ENCODE assay signal across 31 mouse cellular contexts in the genomic region with DNA sequence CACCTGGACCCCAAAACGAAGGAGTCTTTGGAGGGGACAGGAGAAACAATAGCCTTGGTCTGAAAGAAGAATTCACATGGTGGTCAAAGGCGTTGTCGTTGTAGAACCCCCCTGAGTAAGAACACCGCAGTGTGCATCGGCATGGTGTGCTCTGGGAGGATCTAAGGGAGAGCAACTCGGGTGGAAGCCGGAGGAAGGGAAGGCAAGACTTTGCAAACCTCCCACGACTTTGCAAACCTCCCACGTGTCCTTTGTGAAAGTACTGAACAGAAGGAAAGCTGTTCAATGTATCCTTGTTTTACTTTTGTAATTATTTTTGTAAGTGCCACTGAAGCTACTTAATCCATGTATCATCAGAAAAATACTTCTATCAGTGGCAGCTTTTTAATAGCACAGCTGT. TPM values are rescaled to one million over a fixed set of nuclear protein-coding genes. Genes with fewer than 3 reads are reported as not detected.
"Had no signal": no experiment of that assay in that cellular context is flagged by ENCODE, and none has a peak within 500 bp of the region (broad histone marks: within the 10 kb centered on the region; RNA-seq: fewer than 3 reads in every experiment).

No protein-coding gene starts in this region.

- H3K36me3 ChIP-seq: heart, embryonic 10.5 days; heart, embryonic 12.5 days; hindbrain, embryonic 10.5 days; hindbrain, embryonic 12.5 days; intestine, embryonic 15.5 days; limb, embryonic 10.5 days; limb, embryonic 12.5 days had no signal

- H3K27ac ChIP-seq: gastrocnemius, adult 2 months; heart, embryonic 10.5 days; hindbrain, embryonic 10.5 days; hindbrain, embryonic 12.5 days; hindbrain, embryonic 14.5 days; intestine, embryonic 15.5 days; layer of hippocampus, adult 2 months; left cerebral cortex, adult 2 months; limb, embryonic 10.5 days; limb, embryonic 12.5 days had no signal

- DNase-seq: gastrocnemius, adult 2 months; gastrocnemius, postnatal 10 days; gastrocnemius, postnatal 25 days; heart, adult 18-20 months; heart, postnatal 10 days; heart, postnatal 4 days; kidney, adult 18-20 months; kidney, adult 8-10 months; kidney, postnatal 10 days; kidney, postnatal 25 days; kidney, postnatal 4 days had no signal

- H3K4me3 ChIP-seq: gastrocnemius, adult 2 months; heart, embryonic 10.5 days; heart, embryonic 12.5 days; hindbrain, embryonic 10.5 days; hindbrain, embryonic 12.5 days; intestine, embryonic 15.5 days; layer of hippocampus, adult 2 months; left cerebral cortex, adult 2 months; limb, embryonic 10.5 days; limb, embryonic 12.5 days had no signal

- H3K4me1 ChIP-seq: heart, embryonic 10.5 days; heart, embryonic 12.5 days; hindbrain, embryonic 10.5 days; hindbrain, embryonic 12.5 days; intestine, embryonic 15.5 days; limb, embryonic 10.5 days; limb, embryonic 12.5 days had no signal

- ATAC-seq: hindbrain, embryonic 16.5 days; inflammation-experienced regulatory T-cells, adult 6 months; intestine, embryonic 15.5 days; intestine, postnatal 0 days had no signal

- H3K27me3 ChIP-seq: heart, embryonic 12.5 days; hindbrain, embryonic 12.5 days; intestine, embryonic 15.5 days; limb, embryonic 12.5 days had no signal

RNA-seq across cellular contexts. Expression of gene Stpg2, which starts 11.5 kb away (rescaled TPM):
- total RNA-seq: gastrocnemius, adult 2 months; gastrocnemius, postnatal 10 days; gastrocnemius, postnatal 25 days; gastrocnemius, postnatal 4 days; granulocyte monocyte progenitor cell, adult 5-6 weeks; heart, adult 18-20 months; heart, adult 8-10 months; heart, postnatal 10 days; heart, postnatal 25 days; heart, postnatal 4 days; layer of hippocampus, adult 2 months had no signal
- polyA plus RNA-seq: heart, embryonic 12.5 days; heart, embryonic 14.5 days; hindbrain, embryonic 10.5 days; hindbrain, embryonic 12.5 days; hindbrain, embryonic 14.5 days; hindbrain, embryonic 16.5 days; inflammation-experienced regulatory T-cells, adult 6 months; intestine, embryonic 15.5 days; intestine, postnatal 0 days; kidney, embryonic 16.5 days; limb, embryonic 14.5 days had no signal
